Mouse (Mus musculus) kidney, postnatal 0 days (tissue): ENCODE measurements around the gene Apobec3. TPM values are rescaled to one million over a fixed set of nuclear protein-coding genes. Genes with fewer than 3 reads are reported as not detected.
A peak's percentile ranks its signal among the peaks of the same experiment; 100 is the strongest.

Experiments used
- ATAC-seq: fragments of 200-750 bp; cut with Nextera tagmentation; replicated peaks from 2 replicates; pipeline ENCODE4 v1.8.0; 2017; ENCODE audit warnings: low read depth, moderate number of reproducible peaks, moderate TSS enrichment, moderate library complexity; ENCODE audit not compliant: low FRiP score
- DNase-seq: peaks from one replicate; pipeline ENCODE4 v3.0.0-alpha.2; 2016; ENCODE audit warnings: low spot score
- H3K27ac ChIP-seq: fragments of 300-500 bp; sonication (generic); 2 replicates; pipeline ENCODE4 v1.5.1; 2014; ENCODE audit warnings: mild to moderate bottlenecking
- H3K27me3 ChIP-seq: fragments of 300-500 bp; sonication (generic); 2 replicates; pipeline ENCODE4 v1.6.1; 2014; ENCODE audit warnings: low read length, mixed read lengths; ENCODE audit not compliant: insufficient read depth
- H3K36me3 ChIP-seq: fragments of 300-500 bp; sonication (generic); 2 replicates; pipeline ENCODE4 v1.6.1; 2014; ENCODE audit warnings: low read length, mixed read lengths; ENCODE audit not compliant: insufficient read depth
- H3K4me1 ChIP-seq: fragments of 300-500 bp; sonication (generic); replicated peaks from 2 replicates; pipeline ENCODE4 v1.6.1; 2014; ENCODE audit warnings: antibody characterized with exemption, low read length, mixed read lengths; ENCODE audit not compliant: insufficient read depth
- H3K4me2 ChIP-seq: fragments of 300-500 bp; sonication (generic); 2 replicates; pipeline ENCODE4 v1.6.1; 2014; ENCODE audit warnings: mild to moderate bottlenecking, low read length, moderate library complexity, mixed read lengths
- H3K4me3 ChIP-seq: fragments of 300-500 bp; sonication (generic); replicated peaks from 2 replicates; pipeline ENCODE4 v1.5.1; 2014; ENCODE audit warnings: low read depth, low read length
- H3K9ac ChIP-seq: fragments of 300-500 bp; sonication (generic); 2 replicates; pipeline ENCODE4 v1.6.1; 2014; ENCODE audit warnings: low read depth, low read length
- H3K9me3 ChIP-seq: fragments of 300-500 bp; sonication (generic); replicated peaks from 2 replicates; pipeline ENCODE4 v1.6.1; 2016; ENCODE audit warnings: low read length, inconsistent platforms, mixed read lengths
- CTCF ChIP-seq: IDR thresholded peaks from 2 replicates; pipeline ENCODE4 v1.5.1; 2016; ENCODE audit warnings: antibody characterized with exemption, low read depth, mild to moderate bottlenecking, moderate library complexity
- WGBS: fragments of 180-500 bp; shearing (Covaris S2); extraction: QIAGEN DNeasy Blood & Tissue Kit; methylation state at CpG from one replicate; pipeline ENCODE4 v1.1.7; 2014; 5-methylcytosine and 5-hydroxymethylcytosine counted together
- polyA plus RNA-seq: library from polyadenylated mRNA; unstranded; fragments of >200 nt; fragmentation: Nextera tagmentation; extraction: Ambion mirVana; gene quantifications from 2 replicates; pipeline ENCODE4 v1.2.1, GENCODE M21; 2015

The Apobec3 gene
- polyA plus RNA-seq, 1 experiment from 2014 or later: 26.1 TPM

DNA sequence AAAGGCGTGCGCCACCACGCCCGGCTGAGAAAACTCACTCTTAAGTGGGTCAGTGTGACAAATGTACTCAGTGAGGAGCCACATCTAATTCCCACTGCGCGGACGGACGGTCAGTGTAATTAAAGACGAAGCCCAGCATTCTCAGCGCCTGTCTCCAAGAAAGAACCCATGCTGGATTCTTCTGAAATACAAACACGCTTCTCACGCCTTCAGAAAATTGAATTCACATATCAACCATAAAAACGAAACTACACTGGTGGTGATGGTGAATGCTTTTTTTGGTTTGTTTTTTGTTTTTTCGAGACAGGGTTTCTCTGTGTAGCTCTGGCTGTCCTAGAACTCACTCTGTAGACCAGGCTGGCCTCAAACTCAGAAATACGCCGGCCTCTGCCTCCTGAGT is 48.5 kb downstream of the Apobec3 start:
- Histone ChIP-seq H3K9ac (no peak overlapping the region), H3K27ac (no peak overlapping the region), H3K4me3 (no peak overlapping the region), H3K27me3 (no peaks in the 10 kb centered on the region), H3K36me3 (no peaks in the 10 kb centered on the region), H3K4me1 (no peaks in the 10 kb centered on the region), H3K9me3 (no peaks in the 10 kb centered on the region), H3K4me2 (no peak overlapping the region)
- no peak for TF ChIP-seq CTCF
- DNase-seq (no peak), ATAC-seq (no peak)
- WGBS: 84% methylated on average over 16 of the region's 16 CpGs

DNA sequence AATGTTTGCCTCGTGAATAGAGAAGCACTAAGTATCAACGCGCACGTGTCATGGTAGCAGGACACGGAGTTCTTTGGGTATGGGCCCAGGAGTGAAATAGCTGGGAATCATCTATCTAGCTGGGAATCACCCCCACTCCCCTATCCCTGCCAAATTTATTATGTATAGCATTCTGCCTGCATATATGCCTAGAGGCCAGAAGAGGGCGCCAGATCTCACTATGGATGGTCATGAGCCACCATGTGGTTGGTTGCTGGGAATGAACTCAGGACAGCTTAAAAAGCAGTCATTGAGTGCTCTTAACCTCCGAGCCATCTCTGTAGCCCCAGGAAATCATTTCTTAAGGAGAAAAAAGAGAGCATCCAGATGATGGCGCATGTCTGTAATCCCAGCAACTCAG is 49.5 kb downstream of the Apobec3 start:
- DNase-seq: peak; percentile 78
- TF ChIP-seq CTCF: peak; percentile 97
- H3K9me3 ChIP-seq: no peaks in the 10 kb centered on the region
- H3K27ac ChIP-seq: no peak overlapping the region
- H3K4me1 ChIP-seq: no peaks in the 10 kb centered on the region
- no peaks in the 10 kb centered on the region for H3K36me3 ChIP-seq
- H3K4me2 ChIP-seq: no peak overlapping the region
- WGBS: 29% methylated on average over 8 of the region's 8 CpGs
- H3K27me3 ChIP-seq: no peaks in the 10 kb centered on the region
- ATAC-seq: no peak
- no peak overlapping the region for H3K4me3 ChIP-seq
- no peak overlapping the region for H3K9ac ChIP-seq

DNA sequence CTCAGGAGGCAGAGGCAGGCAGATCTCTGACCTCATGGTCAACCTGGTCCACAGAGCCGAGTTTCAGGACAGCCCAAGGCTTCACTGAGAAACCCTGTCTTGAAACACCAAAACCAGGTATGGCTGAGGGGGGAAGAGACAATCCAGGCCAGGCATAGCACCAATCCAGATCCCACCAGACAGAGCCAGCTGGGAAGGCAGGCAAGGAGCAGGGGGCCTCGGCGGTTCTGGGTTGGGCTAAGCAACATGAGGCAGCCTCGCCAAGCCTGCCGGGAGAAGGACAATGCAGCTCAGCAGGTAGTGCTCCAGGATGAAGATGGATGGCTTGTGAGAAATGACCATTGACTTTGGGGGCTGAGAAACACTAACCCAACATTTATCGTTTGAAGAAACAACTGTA is 51.1 kb downstream of the Apobec3 start:
- no peaks in the 10 kb centered on the region for H3K27me3 ChIP-seq
- DNase-seq: no peak
- 83% methylated on average over 6 of the region's 6 CpGs for WGBS
- no peaks in the 10 kb centered on the region for H3K4me1 ChIP-seq
- H3K27ac ChIP-seq: no peak overlapping the region
- no peak overlapping the region for H3K4me2 ChIP-seq
- H3K4me3 ChIP-seq: no peak overlapping the region
- no peak overlapping the region for H3K9ac ChIP-seq
- no peaks in the 10 kb centered on the region for H3K9me3 ChIP-seq
- TF ChIP-seq CTCF: no peak
- H3K36me3 ChIP-seq: no peaks in the 10 kb centered on the region
- no peak for ATAC-seq

DNA sequence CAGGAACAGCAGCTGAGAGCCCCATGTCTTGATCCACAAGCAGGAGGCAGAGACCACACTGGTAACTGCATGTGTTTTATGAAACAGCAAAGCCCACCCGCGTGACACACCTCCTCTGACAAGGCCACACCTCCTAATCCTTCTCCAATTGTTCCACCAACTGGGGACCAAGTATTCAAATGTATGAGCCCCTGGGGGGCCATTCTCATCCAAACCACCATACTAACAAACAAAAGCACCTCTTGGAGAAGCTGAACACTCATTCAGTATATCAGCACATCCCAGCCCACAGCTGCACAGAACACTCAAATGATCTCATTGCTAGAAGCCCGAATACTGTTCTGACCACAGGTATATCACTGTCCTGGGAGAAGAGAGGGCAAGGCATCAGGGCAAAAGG is 52.1 kb downstream of the Apobec3 start:
- H3K4me3 ChIP-seq: no peak overlapping the region
- DNase-seq (no peak), ATAC-seq (no peak)
- no peaks in the 10 kb centered on the region for H3K4me1 ChIP-seq
- no peaks in the 10 kb centered on the region for H3K36me3 ChIP-seq
- no peak overlapping the region for H3K4me2 ChIP-seq
- no peaks in the 10 kb centered on the region for H3K9me3 ChIP-seq
- no peaks in the 10 kb centered on the region for H3K27me3 ChIP-seq
- no peak overlapping the region for H3K27ac ChIP-seq
- TF ChIP-seq CTCF: no peak
- WGBS: 75% methylated on average over 3 of the region's 3 CpGs
- no peak overlapping the region for H3K9ac ChIP-seq

DNA sequence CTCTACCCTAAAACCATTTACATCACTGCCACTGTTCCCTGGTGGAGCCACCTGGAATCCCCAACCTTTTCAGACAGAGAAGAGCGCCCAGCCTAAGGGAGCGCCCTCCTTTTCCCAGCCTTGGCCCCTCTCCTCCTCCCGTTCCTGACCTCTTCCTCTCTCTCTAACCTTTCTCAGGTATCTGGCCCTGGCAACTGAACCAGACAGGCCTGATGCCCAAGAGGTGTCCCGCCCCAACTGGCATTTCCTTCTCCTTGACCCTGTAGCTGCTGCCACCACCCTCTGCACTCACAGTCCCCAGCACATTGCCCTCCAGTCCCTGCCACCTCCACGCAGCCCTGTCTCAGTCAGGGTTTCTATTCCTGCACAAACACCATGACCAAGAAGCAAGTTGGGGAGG is 53.5 kb downstream of the Apobec3 start:
- H3K4me1 ChIP-seq: peaks cover 6% of the 10 kb centered on the region
- no peak for TF ChIP-seq CTCF
- H3K4me2 ChIP-seq: no peak overlapping the region
- H3K27ac ChIP-seq: no peak overlapping the region
- no peaks in the 10 kb centered on the region for H3K9me3 ChIP-seq
- WGBS: 73% methylated on average over 5 of the region's 5 CpGs
- DNase-seq (no peak), ATAC-seq (no peak)
- no peaks in the 10 kb centered on the region for H3K36me3 ChIP-seq
- no peaks in the 10 kb centered on the region for H3K27me3 ChIP-seq
- H3K4me3 ChIP-seq: no peak overlapping the region
- H3K9ac ChIP-seq: no peak overlapping the region

DNA sequence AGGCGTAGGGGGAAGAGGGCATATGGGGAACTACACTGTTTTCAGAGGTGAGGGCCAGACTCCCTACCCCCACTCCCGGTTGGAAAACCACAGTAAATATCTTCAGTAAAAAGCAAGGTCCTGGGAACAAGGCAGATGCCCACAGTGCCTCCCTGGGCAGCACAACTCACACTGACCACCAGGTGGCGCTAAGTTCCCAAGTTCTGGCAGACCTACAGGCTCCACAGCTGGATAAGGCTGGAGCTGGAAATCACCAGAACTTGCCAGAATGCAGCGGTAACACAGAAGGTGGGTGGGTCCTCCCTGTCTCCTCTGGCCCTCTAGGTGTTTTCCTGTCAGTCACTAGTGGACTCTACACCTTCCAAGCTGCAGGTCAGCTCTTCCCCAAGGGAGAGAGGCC is 54.6 kb downstream of the Apobec3 start:
- peaks cover 15% of the 10 kb centered on the region for H3K4me1 ChIP-seq
- H3K4me2 ChIP-seq: no peak overlapping the region
- DNase-seq (peak; percentile 91), ATAC-seq (peak; percentile 82)
- TF ChIP-seq CTCF: peak; percentile 98
- H3K9ac ChIP-seq: no peak overlapping the region
- H3K36me3 ChIP-seq: no peaks in the 10 kb centered on the region
- no peak overlapping the region for H3K4me3 ChIP-seq
- H3K9me3 ChIP-seq: no peaks in the 10 kb centered on the region
- 10% methylated on average over 4 of the region's 4 CpGs for whole genome bisulfite sequencing
- H3K27me3 ChIP-seq: no peaks in the 10 kb centered on the region
- no peak overlapping the region for H3K27ac ChIP-seq

DNA sequence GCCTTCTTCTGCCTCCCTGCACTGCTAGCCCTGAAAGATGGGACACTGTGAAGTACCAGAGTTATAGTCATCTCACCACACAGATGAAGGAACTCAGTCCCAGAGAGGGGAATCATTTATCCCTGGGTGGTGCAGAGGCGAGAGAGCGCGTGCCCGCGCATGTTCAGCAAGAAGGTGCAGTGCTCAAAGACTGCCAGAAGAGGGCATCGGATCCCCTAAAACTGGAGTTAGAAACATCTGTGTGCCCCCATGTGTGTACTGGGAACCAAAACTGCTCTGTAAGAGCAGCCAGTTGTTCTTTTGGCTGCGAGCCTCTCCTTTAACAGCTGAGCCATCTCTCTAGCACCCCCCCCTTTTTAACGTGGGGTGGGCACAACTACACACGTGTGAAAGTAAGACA is 55.3 kb downstream of the Apobec3 start:
- peak; percentile 60 for TF ChIP-seq CTCF
- Histone ChIP-seq H3K36me3 (no peaks in the 10 kb centered on the region), H3K27ac (no peak overlapping the region), H3K4me3 (no peak overlapping the region), H3K4me2 (no peak overlapping the region), H3K4me1 (peaks cover 22% of the 10 kb centered on the region), H3K9ac (no peak overlapping the region), H3K9me3 (no peaks in the 10 kb centered on the region), H3K27me3 (no peaks in the 10 kb centered on the region)
- WGBS: 73% methylated on average over 9 of the region's 9 CpGs
- DNase-seq (peak; percentile 41), ATAC-seq (no peak)
